Mouse (Mus musculus) monocyte, adult 5-6 weeks (primary cell): Measurements from ENCODE around the gene Slc25a27. TPM values are rescaled to one million over a fixed set of nuclear protein-coding genes. Genes with fewer than 3 reads are reported as not detected.

ENCODE experiments used
- ATAC-seq: fragments of 153-309, 156-312 bp; replicated peaks from 2 replicates; pipeline ENCODE4 v1.8.0; 2017; ENCODE audit warnings: mild to moderate bottlenecking; ENCODE audit not compliant: low TSS enrichment, insufficient number of reproducible peaks, severe bottlenecking, poor library complexity, low FRiP score
- total RNA-seq: library from RNA; stranded (forward); fragments of 200-1000, 200-491, 200-594 nt; gene quantifications from 3 replicates; pipeline ENCODE4 v1.2.3, GENCODE M21; 2017

Gene Slc25a27
- total RNA-seq, 1 experiment from 2014 or later = 5.0 TPM

DNA sequence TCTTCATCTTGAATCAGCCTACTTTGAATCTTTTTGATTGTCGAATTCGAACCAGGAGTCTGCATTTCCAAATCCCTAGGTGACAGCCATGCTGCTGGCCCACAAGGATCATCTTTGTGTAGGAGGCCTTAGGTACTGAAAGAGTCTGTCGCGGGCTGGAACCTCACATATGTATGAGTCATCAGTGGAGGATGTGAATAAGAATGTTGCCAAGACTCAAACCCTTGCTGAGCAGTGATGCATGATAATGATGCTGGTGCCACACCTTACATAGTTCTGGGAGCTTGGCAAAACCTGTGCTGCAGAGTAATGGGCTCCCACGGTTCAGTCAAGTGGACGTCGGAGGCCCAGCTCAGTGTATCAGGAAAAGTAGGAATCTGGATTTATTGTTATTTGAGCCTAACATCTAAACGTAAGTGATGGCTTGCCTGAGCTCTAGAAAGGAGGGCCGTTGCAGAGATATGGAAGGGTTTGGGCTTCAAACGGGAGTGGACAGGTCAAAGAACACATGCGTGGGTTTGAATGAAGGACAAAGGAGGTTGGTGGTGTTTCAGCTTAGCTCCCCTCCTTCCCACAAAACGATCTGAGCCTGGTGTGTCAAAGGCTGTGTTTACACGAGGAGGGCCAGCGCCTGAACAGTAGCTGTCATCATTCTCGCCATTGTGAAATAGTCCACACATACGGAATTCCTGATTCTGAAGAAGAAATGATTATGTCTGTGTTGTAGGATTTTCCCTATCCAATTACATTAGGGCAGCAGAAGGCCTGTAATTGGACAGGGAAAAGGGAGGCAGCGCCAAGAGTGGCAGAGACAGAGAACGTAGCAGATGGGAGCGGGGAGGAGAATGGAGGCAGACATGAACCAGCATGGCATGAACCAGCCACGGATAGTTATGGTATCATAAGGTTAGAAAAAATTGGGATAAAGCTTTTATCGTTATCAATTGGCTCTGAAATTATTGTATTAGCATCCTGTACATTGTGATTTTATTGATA is 74.4 kb downstream of the Slc25a27 start:
- ATAC-seq = no peak

Other genes starting within 250 kb of the Slc25a27 start
- gene Mep1a, start 164.4 kb downstream of the Slc25a27 start, total RNA-seq = not detected in 3 replicates
- 0.87 to 2.3 TPM in 2 of 3 replicates, not detected in the other for gene Ankrd66, start 123.6 kb downstream of the Slc25a27 start, total RNA-seq
- 148 to 346 TPM (median 288 TPM) in 3 replicates for gene Pla2g7, start 99.1 kb downstream of the Slc25a27 start, total RNA-seq
- gene Tdrd6, start 36.9 kb downstream of the Slc25a27 start, total RNA-seq = 0.10 to 0.11 TPM in 2 of 3 replicates, not detected in the other
- gene Cyp39a1, start 211 bp upstream of the Slc25a27 start, total RNA-seq = 7.6 to 17.5 TPM (median 13.2 TPM) in 3 replicates
- gene Rcan2, start 134.1 kb upstream of the Slc25a27 start, total RNA-seq = not detected in 3 replicates